Mouse (Mus musculus): ENCODE measurements at regions not wholly inside any gene's neighbourhood (a gene's known extent, or its start where the extent isn't known, plus 50 kb on each side); places are given as distances from the start of the nearest gene placed in this dataset.

DNA sequence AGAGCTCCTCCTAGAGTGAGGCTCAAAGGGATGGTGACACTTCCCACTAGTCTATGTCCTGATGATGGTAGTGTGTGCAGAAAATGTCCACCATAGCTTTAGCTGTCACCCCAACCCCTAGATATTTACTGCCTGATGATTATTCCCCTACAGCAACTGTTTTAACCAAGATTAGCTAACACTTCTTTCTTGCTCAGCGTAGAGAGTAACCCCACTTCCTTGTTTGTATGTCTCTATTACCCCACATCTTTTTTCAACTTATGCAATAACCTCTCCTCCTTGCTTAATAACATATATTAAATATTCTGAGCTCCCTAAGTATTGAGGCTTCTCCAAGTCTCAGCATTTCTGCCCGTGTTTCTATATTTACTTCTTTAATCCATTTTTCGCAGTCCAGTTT, 404.2 kb upstream of the Cntn3 start:
- H3K4me1 ChIP-seq (replicated peaks; ENCODE audit: control insufficient read depth, insufficient read depth, low read length), result no peaks in the 10 kb centered on the region
- no peak overlapping the region for H3K4me2 ChIP-seq (ENCODE audit: low read length)
- H3K4me3 ChIP-seq (ENCODE audit: low read depth, low read length), result no peak overlapping the region
- no peak overlapping the region for H3K27ac ChIP-seq (ENCODE audit: low read depth)
- H3K9me3 ChIP-seq (ENCODE audit: control insufficient read depth, low read length), result no peaks in the 10 kb centered on the region
- ATAC-seq (replicated peaks; ENCODE audit: low FRiP score, low TSS enrichment, low read depth), result no peak
- H3K27me3 ChIP-seq (replicated peaks; ENCODE audit: control insufficient read depth, insufficient read depth, low read length), result no peaks in the 10 kb centered on the region
- H3K9ac ChIP-seq (ENCODE audit: low read length), result no peak overlapping the region
- WGBS, result 91% methylated on average over 3 of the region's 3 CpGs
- no peak for DNase-seq (ENCODE audit: low spot score)
- no peaks in the 10 kb centered on the region for H3K36me3 ChIP-seq (ENCODE audit: control insufficient read depth, insufficient read depth, low read length)

DNA sequence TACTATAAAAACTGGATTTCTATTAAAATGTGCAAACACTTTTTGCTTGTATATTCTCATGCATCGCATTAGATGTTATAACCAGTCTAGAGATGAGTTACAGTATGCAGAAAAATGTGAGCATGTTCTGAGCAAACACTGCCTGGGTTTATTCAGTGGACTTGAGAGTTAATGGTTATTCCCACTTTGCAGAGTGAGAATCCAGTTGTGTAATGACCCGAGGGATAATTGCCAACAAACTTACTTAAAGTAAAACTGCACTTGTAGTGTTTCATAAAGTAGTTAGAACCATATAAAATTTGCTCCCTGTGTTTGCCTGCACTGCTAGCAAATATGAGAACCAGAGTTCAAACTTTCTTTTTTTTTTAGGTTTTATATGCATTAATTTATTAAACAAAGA, 450.4 kb upstream of the Cntn3 start:
- 66% methylated on average over 2 of the region's 2 CpGs for WGBS
- no peaks in the 10 kb centered on the region for H3K4me1 ChIP-seq (replicated peaks; ENCODE audit: control insufficient read depth, insufficient read depth, low read length)
- no peak overlapping the region for H3K9ac ChIP-seq (ENCODE audit: low read length)
- no peak overlapping the region for H3K4me2 ChIP-seq (ENCODE audit: low read length)
- H3K27ac ChIP-seq (ENCODE audit: low read depth), result no peak overlapping the region
- H3K36me3 ChIP-seq (ENCODE audit: control insufficient read depth, insufficient read depth, low read length), result no peaks in the 10 kb centered on the region
- no peaks in the 10 kb centered on the region for H3K27me3 ChIP-seq (replicated peaks; ENCODE audit: control insufficient read depth, insufficient read depth, low read length)
- no peak for ATAC-seq (replicated peaks; ENCODE audit: low FRiP score, low TSS enrichment, low read depth)
- no peak overlapping the region for H3K4me3 ChIP-seq (ENCODE audit: low read depth, low read length)
- H3K9me3 ChIP-seq (ENCODE audit: control insufficient read depth, low read length), result no peaks in the 10 kb centered on the region
- DNase-seq (ENCODE audit: low spot score), result no peak

DNA sequence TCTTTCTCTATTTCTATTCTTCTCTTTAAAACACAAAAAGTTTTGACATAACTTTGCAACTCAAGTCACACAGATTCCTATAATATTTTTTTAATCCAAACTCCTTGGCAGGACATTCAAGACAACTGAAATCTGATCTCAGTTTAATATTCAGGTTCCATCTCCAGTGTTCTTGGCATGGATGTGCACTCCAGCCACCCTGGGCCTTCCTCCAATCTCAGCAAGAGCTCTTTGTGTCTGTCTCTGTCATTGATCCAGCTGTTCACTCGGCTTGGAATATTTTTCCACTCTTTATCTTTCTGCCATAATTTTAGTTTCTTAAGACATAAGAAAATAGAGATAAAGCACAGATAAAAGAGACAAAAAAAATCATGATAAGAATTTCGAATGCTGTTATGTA, 451.1 kb upstream of the Cntn3 start:
- Histone ChIP-seq H3K4me3 (ENCODE audit: low read depth, low read length) (no peak overlapping the region), H3K9ac (ENCODE audit: low read length) (no peak overlapping the region), H3K27me3 (replicated peaks; ENCODE audit: control insufficient read depth, insufficient read depth, low read length) (no peaks in the 10 kb centered on the region), H3K27ac (ENCODE audit: low read depth) (no peak overlapping the region), H3K9me3 (ENCODE audit: control insufficient read depth, low read length) (no peaks in the 10 kb centered on the region), H3K36me3 (ENCODE audit: control insufficient read depth, insufficient read depth, low read length) (no peaks in the 10 kb centered on the region), H3K4me2 (ENCODE audit: low read length) (no peak overlapping the region), H3K4me1 (replicated peaks; ENCODE audit: control insufficient read depth, insufficient read depth, low read length) (no peaks in the 10 kb centered on the region)
- ATAC-seq (replicated peaks; ENCODE audit: low FRiP score, low TSS enrichment, low read depth) (no peak), DNase-seq (ENCODE audit: low spot score) (no peak)
- WGBS, result 62% methylated on average over 2 of the region's 2 CpGs

DNA sequence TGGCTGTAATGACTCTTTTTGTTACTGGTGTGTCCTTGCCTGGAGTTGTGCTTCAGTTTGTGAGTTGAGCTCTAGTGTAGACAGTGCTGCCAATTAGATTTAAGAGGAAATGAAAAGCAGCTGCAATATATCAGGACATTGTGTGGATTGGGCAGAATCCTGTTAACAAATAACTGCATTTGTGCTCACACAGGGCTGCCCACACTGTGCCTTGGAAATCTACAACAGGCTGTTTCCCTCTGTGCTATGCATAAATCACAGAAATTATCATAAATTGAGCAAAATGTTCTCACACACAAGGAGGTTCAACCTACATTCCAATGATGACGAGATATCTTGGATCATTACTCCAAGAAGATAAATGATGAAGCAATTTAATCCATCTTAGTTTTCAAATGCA, 455.2 kb upstream of the Cntn3 start:
- Histone ChIP-seq H3K4me3 (ENCODE audit: low read depth, low read length) (no peak overlapping the region), H3K4me2 (ENCODE audit: low read length) (no peak overlapping the region), H3K36me3 (ENCODE audit: control insufficient read depth, insufficient read depth, low read length) (no peaks in the 10 kb centered on the region), H3K9me3 (ENCODE audit: control insufficient read depth, low read length) (no peaks in the 10 kb centered on the region), H3K9ac (ENCODE audit: low read length) (no peak overlapping the region), H3K27me3 (replicated peaks; ENCODE audit: control insufficient read depth, insufficient read depth, low read length) (no peaks in the 10 kb centered on the region), H3K4me1 (replicated peaks; ENCODE audit: control insufficient read depth, insufficient read depth, low read length) (no peaks in the 10 kb centered on the region), H3K27ac (ENCODE audit: low read depth) (no peak overlapping the region)
- no peak for ATAC-seq (replicated peaks; ENCODE audit: low FRiP score, low TSS enrichment, low read depth)
- WGBS, result 53% methylated on average over 1 of the region's 1 CpGs
- DNase-seq (ENCODE audit: low spot score), result no peak

DNA sequence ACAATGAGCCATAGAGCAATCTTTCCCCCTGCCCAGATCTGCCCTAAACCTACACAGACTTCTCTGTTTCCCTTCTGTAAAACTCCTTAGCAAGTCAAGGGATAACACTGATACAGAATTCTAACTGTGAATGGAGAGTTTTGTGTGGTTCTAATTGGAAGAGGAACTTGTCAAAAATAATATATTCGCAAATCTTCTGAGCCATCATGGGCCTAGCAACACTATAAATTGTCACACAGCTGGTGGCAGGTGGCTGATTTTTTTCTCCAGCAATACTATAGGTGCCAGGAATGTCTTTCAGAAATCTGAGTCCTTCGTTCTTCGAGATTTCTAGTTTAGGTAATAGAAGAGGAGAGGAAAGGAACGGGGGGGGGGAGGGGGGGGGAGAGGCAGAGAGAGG, 460.5 kb upstream of the Cntn3 start:
- ATAC-seq (replicated peaks; ENCODE audit: low FRiP score, low TSS enrichment, low read depth), result no peak
- no peak overlapping the region for H3K4me2 ChIP-seq (ENCODE audit: low read length)

DNA sequence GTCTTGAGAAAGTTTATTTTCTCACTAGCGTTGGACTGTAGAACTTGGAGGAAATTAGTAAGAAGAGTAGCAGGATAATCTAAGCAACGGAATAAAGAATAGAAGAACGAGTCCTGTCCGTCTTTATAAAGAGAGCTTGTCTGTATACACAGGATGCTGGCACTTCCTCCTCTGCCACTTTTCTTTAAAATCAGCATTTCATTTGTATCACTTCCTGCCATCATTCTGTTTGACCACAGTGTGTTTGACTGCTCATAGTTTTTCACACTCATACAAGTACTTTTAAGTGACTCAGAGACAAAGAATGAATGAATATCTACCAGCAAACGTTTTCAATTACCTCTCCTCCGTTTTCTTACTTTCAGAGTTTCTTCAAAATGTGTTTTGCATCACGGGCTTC, 461.0 kb upstream of the Cntn3 start:
- no peak overlapping the region for H3K4me2 ChIP-seq (ENCODE audit: low read length)
- no peak overlapping the region for H3K27ac ChIP-seq (ENCODE audit: low read depth)
- no peaks in the 10 kb centered on the region for H3K36me3 ChIP-seq (ENCODE audit: control insufficient read depth, insufficient read depth, low read length)
- ATAC-seq (replicated peaks; ENCODE audit: low FRiP score, low TSS enrichment, low read depth) (no peak), DNase-seq (ENCODE audit: low spot score) (no peak)
- H3K9ac ChIP-seq (ENCODE audit: low read length), result no peak overlapping the region
- no peak overlapping the region for H3K4me3 ChIP-seq (ENCODE audit: low read depth, low read length)
- no peaks in the 10 kb centered on the region for H3K9me3 ChIP-seq (ENCODE audit: control insufficient read depth, low read length)
- H3K27me3 ChIP-seq (replicated peaks; ENCODE audit: control insufficient read depth, insufficient read depth, low read length), result no peaks in the 10 kb centered on the region
- 31% methylated on average over 7 of the region's 7 CpGs for WGBS
- no peaks in the 10 kb centered on the region for H3K4me1 ChIP-seq (replicated peaks; ENCODE audit: control insufficient read depth, insufficient read depth, low read length)

More for the DNA sequence above, 460.5 kb upstream of the Cntn3 start:
- H3K9ac ChIP-seq (ENCODE audit: low read length), result no peak overlapping the region
- no peaks in the 10 kb centered on the region for H3K27me3 ChIP-seq (replicated peaks; ENCODE audit: control insufficient read depth, insufficient read depth, low read length)
- WGBS, result 58% methylated on average over 4 of the region's 4 CpGs
- H3K36me3 ChIP-seq (ENCODE audit: control insufficient read depth, insufficient read depth, low read length), result no peaks in the 10 kb centered on the region
- H3K27ac ChIP-seq (ENCODE audit: low read depth), result no peak overlapping the region
- no peaks in the 10 kb centered on the region for H3K9me3 ChIP-seq (ENCODE audit: control insufficient read depth, low read length)
- no peak for DNase-seq (ENCODE audit: low spot score)
- H3K4me3 ChIP-seq (ENCODE audit: low read depth, low read length), result no peak overlapping the region
- no peaks in the 10 kb centered on the region for H3K4me1 ChIP-seq (replicated peaks; ENCODE audit: control insufficient read depth, insufficient read depth, low read length)

DNA sequence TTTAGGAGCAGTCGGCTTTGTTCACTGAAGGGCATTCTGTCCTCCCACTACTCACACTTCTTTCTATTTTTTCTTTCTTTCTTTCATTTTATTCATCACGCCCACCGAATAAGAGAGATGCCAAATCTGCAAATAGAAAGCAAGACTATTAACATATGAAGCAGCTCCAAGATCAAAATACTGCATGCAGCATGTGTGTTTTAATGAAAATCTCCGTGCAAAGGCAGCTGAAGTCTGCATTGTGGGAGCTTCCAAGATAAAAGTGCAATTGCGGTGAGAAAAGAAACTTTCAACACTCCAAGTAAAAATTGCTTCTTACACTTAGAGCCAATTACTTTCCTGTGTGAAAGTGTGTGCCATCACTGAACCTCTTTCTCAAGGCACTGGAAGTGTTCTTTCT, 449.8 kb upstream of the Chl1 start:
- no peak for ATAC-seq (replicated peaks; ENCODE audit: low FRiP score, low TSS enrichment, low read depth)
- no peak overlapping the region for H3K9ac ChIP-seq (ENCODE audit: low read length)
- 81% methylated on average over 5 of the region's 5 CpGs for WGBS
- no peaks in the 10 kb centered on the region for H3K9me3 ChIP-seq (ENCODE audit: control insufficient read depth, low read length)
- no peak for DNase-seq (ENCODE audit: low spot score)
- no peaks in the 10 kb centered on the region for H3K27me3 ChIP-seq (replicated peaks; ENCODE audit: control insufficient read depth, insufficient read depth, low read length)
- H3K36me3 ChIP-seq (ENCODE audit: control insufficient read depth, insufficient read depth, low read length), result no peaks in the 10 kb centered on the region
- no peak overlapping the region for H3K4me3 ChIP-seq (ENCODE audit: low read depth, low read length)
- no peaks in the 10 kb centered on the region for H3K4me1 ChIP-seq (replicated peaks; ENCODE audit: control insufficient read depth, insufficient read depth, low read length)
- H3K27ac ChIP-seq (ENCODE audit: low read depth), result no peak overlapping the region
- H3K4me2 ChIP-seq (ENCODE audit: low read length), result no peak overlapping the region

DNA sequence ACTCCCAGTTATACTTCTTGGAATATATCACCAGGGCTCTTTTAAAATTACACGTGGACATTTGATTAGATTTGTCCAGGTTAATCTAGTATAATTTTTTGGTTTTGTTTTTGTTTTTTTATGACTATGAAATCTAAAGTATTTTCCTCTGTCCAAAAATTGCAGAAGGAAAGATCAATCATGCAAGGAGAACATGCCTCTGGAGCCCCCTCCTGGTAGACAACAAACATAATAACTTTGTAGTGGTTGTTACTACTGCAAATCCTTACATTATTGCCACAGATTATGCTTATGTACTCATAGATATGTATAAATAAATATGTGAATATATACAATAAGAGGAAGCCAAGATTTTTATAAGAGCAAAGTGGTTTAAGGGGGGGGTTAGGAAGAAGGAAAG, 404.2 kb upstream of the Chl1 start:
- no peak overlapping the region for H3K9ac ChIP-seq (ENCODE audit: low read length)
- DNase-seq (ENCODE audit: low spot score) (no peak), ATAC-seq (replicated peaks; ENCODE audit: low FRiP score, low TSS enrichment, low read depth) (no peak)
- no peaks in the 10 kb centered on the region for H3K4me1 ChIP-seq (replicated peaks; ENCODE audit: control insufficient read depth, insufficient read depth, low read length)
- no peaks in the 10 kb centered on the region for H3K9me3 ChIP-seq (ENCODE audit: control insufficient read depth, low read length)
- no peak overlapping the region for H3K4me2 ChIP-seq (ENCODE audit: low read length)
- H3K27ac ChIP-seq (ENCODE audit: low read depth), result no peak overlapping the region
- no peaks in the 10 kb centered on the region for H3K27me3 ChIP-seq (replicated peaks; ENCODE audit: control insufficient read depth, insufficient read depth, low read length)
- WGBS, result 33% methylated on average over 1 of the region's 1 CpGs
- H3K36me3 ChIP-seq (ENCODE audit: control insufficient read depth, insufficient read depth, low read length), result no peaks in the 10 kb centered on the region
- no peak overlapping the region for H3K4me3 ChIP-seq (ENCODE audit: low read depth, low read length)

DNA sequence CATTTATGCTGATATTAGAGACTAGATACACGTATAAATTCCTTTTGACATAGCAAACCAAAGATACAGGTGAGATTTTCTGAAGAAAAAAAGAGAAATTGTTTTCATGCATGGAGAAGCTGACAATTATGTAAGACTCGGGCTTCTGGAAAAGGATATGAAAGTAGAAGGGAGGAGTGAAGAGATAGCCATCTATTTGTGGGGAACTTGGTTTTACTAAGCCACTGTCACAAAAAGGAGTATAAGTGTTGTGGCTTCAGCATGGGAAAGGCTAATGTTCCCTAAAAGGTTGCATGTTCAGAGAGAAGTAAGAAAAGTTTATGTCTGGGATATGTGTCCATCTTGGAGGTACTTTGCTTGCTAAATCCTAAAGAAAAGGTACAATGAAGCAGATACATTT, 390.8 kb upstream of the Chl1 start:
- H3K4me1 ChIP-seq (replicated peaks; ENCODE audit: control insufficient read depth, insufficient read depth, low read length), result no peaks in the 10 kb centered on the region
- H3K27me3 ChIP-seq (replicated peaks; ENCODE audit: control insufficient read depth, insufficient read depth, low read length), result no peaks in the 10 kb centered on the region
- no peak overlapping the region for H3K4me3 ChIP-seq (ENCODE audit: low read depth, low read length)
- WGBS, result 82% methylated on average over 2 of the region's 2 CpGs
- DNase-seq (ENCODE audit: low spot score), result no peak
- no peak overlapping the region for H3K4me2 ChIP-seq (ENCODE audit: low read length)
- no peak overlapping the region for H3K9ac ChIP-seq (ENCODE audit: low read length)
- H3K27ac ChIP-seq (ENCODE audit: low read depth), result no peak overlapping the region
- H3K36me3 ChIP-seq (ENCODE audit: control insufficient read depth, insufficient read depth, low read length), result no peaks in the 10 kb centered on the region
- H3K9me3 ChIP-seq (ENCODE audit: control insufficient read depth, low read length), result no peaks in the 10 kb centered on the region
- ATAC-seq (replicated peaks; ENCODE audit: low FRiP score, low TSS enrichment, low read depth), result no peak

Data from intestine, embryonic 14.5 days (tissue).